Mouse (Mus musculus) kidney, adult 11 months (tissue): ENCODE results near the gene Slc35g2.

ENCODE experiments used
- DNase-seq: peaks from one replicate; pipeline ENCODE4 v3.0.0; 2022

The Slc35g2 gene

GRCm38 (mm10) chr9:100570626-100571233, at the start of gene Slc35g2:
Gene Slc35g2 (minus strand): TSS chr9:100571090.
- peak; percentile 37 for DNase-seq

- DNase-seq: peak; percentile 13
These were observed 46.1 kb upstream of the Slc35g2 start for GRCm38 (mm10) chr9:100616947-100617346.

- DNase-seq: no peak
These were observed 42.7 kb upstream of the Slc35g2 start for GRCm38 (mm10) chr9:100613501-100614071.

- DNase-seq: peak; percentile 20
These were observed 35.2 kb upstream of the Slc35g2 start for GRCm38 (mm10) chr9:100605985-100606554.

- no peak for DNase-seq
These were observed 34.6 kb upstream of the Slc35g2 start for GRCm38 (mm10) chr9:100605522-100605921.

GRCm38 (mm10) chr9:100603156-100603555, 32.3 kb upstream of the Slc35g2 start:
- DNase-seq: no peak

GRCm38 (mm10) chr9:100602130-100602529, 31.2 kb upstream of the Slc35g2 start:
- DNase-seq: no peak

GRCm38 (mm10) chr9:100599761-100600328, 29.0 kb upstream of the Slc35g2 start:
- no peak for DNase-seq

GRCm38 (mm10) chr9:100597546-100597945, 26.7 kb upstream of the Slc35g2 start, which contains the start of gene Stag1:
Gene Stag1 (plus strand): TSS chr9:100597798.
- DNase-seq: no peak

GRCm38 (mm10) chr9:100596317-100596716, 25.4 kb upstream of the Slc35g2 start:
- no peak for DNase-seq

GRCm38 (mm10) chr9:100590462-100590861, 19.6 kb upstream of the Slc35g2 start:
- DNase-seq: no peak

- no peak for DNase-seq
These were observed 13.1 kb upstream of the Slc35g2 start for GRCm38 (mm10) chr9:100584031-100584430.

- DNase-seq: peak; percentile 69
These were observed 12.1 kb upstream of the Slc35g2 start for GRCm38 (mm10) chr9:100582883-100583575.

GRCm38 (mm10) chr9:100581543-100582492, 10.9 kb upstream of the Slc35g2 start:
- DNase-seq: peak; percentile 81

GRCm38 (mm10) chr9:100580196-100580740, 9.4 kb upstream of the Slc35g2 start:
- no peak for DNase-seq

- no peak for DNase-seq
These were observed 3.1 kb upstream of the Slc35g2 start for GRCm38 (mm10) chr9:100573942-100574341.

GRCm38 (mm10) chr9:100573300-100573699, 2.4 kb upstream of the Slc35g2 start:
- no peak for DNase-seq

GRCm38 (mm10) chr9:100571511-100571910, 621 bp upstream of the Slc35g2 start:
- DNase-seq: no peak

GRCm38 (mm10) chr9:100569798-100570625, 878 bp downstream of the Slc35g2 start:
- DNase-seq: peak; percentile 39

GRCm38 (mm10) chr9:100560251-100560890, 10.5 kb downstream of the Slc35g2 start:
- no peak for DNase-seq
